Mouse (Mus musculus) liver, embryonic 11.5 days (tissue): ENCODE measurements at regions not wholly inside any gene's neighbourhood (a gene's known extent, or its start where the extent isn't known, plus 50 kb on each side); places are given as distances from the start of the nearest gene placed in this dataset.

Experiments used
- ATAC-seq: fragments of 200-750 bp; cut with Nextera tagmentation; replicated peaks from 2 replicates; pipeline ENCODE4 v1.8.0; 2017; ENCODE audit warnings: moderate number of reproducible peaks, mild to moderate bottlenecking, moderate TSS enrichment, moderate library complexity; ENCODE audit not compliant: low FRiP score
- DNase-seq: peaks from one replicate; pipeline ENCODE4 v3.0.0-alpha.2; 2017; ENCODE audit warnings: low spot score
- H3K27ac ChIP-seq: fragments of 300-500 bp; sonication (generic); 2 replicates; pipeline ENCODE4 v1.5.1; 2014; ENCODE audit warnings: mild to moderate bottlenecking, low read depth, low read length, control low read depth
- H3K27me3 ChIP-seq: fragments of 300-500 bp; sonication (generic); replicated peaks from 2 replicates; pipeline ENCODE4 v1.6.1; 2014; ENCODE audit warnings: low read length, mixed read lengths; ENCODE audit not compliant: control insufficient read depth, insufficient read depth
- H3K36me3 ChIP-seq: fragments of 300-500 bp; sonication (generic); 2 replicates; pipeline ENCODE4 v1.6.1; 2014; ENCODE audit warnings: mild to moderate bottlenecking, low read length, moderate library complexity, mixed read lengths; ENCODE audit not compliant: control insufficient read depth, insufficient read depth
- H3K4me1 ChIP-seq: fragments of 300-500 bp; sonication (generic); replicated peaks from 2 replicates; pipeline ENCODE4 v1.6.1; 2014; ENCODE audit warnings: low read length, mixed read lengths; ENCODE audit not compliant: control insufficient read depth, insufficient read depth
- H3K4me2 ChIP-seq: fragments of 300-500 bp; sonication (generic); 2 replicates; pipeline ENCODE4 v1.6.1; 2014; ENCODE audit warnings: mild to moderate bottlenecking, control low read depth, moderate library complexity
- H3K4me3 ChIP-seq: fragments of 300-500 bp; sonication (generic); 2 replicates; pipeline ENCODE4 v1.5.1; 2014; ENCODE audit warnings: low read depth, low read length, control low read depth
- H3K9ac ChIP-seq: fragments of 300-500 bp; sonication (generic); 2 replicates; pipeline ENCODE4 v1.6.1; 2014; ENCODE audit warnings: low read depth, low read length, control low read depth
- H3K9me3 ChIP-seq: fragments of 300-500 bp; sonication (generic); 2 replicates; pipeline ENCODE4 v1.6.1; 2016; ENCODE audit warnings: low read length, inconsistent platforms, mixed read lengths; ENCODE audit not compliant: control insufficient read depth
- WGBS: fragments of 180-500 bp; shearing (Covaris S2); extraction: QIAGEN DNeasy Blood & Tissue Kit; methylation state at CpG from one replicate; pipeline ENCODE4 v1.1.7; 2014; 5-methylcytosine and 5-hydroxymethylcytosine counted together

DNA sequence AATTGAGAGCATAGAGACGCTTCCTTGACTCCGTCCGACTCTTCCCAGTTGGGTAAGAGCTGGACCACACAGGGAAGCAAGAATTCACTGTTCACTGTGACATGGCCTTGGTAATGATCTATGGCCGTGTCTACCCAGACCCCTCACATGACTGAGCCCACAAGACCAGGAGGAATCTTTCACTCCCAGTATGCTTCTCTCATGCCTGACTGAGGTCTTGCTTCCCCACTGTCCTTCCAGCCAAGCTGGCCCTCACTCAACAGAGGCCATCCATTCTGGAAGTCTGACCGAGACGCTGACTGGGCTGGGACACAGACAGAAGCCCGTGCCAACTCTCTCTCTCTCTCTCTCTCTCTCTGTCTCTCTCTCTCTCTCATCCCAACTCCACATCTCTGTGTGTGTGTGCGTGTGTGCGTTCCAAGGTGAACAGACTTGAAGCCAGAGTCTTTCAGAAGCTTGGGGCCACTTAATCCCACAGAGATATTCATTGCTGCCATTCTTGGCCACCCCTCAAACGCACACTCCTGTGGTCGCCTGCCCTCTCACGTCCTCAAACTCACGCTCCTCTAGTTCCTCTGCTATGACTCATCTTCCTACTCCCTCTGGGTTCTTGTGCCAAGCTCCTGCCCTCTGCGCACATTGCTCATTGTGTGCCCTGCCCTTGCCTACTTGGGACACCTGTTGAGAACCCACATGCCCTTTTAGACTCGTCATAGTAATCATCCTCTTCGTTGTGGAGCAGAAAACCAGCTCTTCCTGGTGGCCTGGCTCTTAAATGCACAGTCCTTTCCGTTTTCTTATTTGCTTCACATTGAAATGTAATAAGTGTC, 197.2 kb upstream of the Usp25 start:
- no peaks in the 10 kb centered on the region for H3K27me3 ChIP-seq
- no peak overlapping the region for H3K4me2 ChIP-seq
- no peaks in the 10 kb centered on the region for H3K9me3 ChIP-seq
- DNase-seq (no peak), ATAC-seq (no peak)
- H3K4me1 ChIP-seq, result no peaks in the 10 kb centered on the region
- H3K9ac ChIP-seq, result no peak overlapping the region
- H3K36me3 ChIP-seq, result no peaks in the 10 kb centered on the region
- 81% methylated on average over 17 of the region's 17 CpGs for WGBS
- no peak overlapping the region for H3K4me3 ChIP-seq
- H3K27ac ChIP-seq, result no peak overlapping the region

DNA sequence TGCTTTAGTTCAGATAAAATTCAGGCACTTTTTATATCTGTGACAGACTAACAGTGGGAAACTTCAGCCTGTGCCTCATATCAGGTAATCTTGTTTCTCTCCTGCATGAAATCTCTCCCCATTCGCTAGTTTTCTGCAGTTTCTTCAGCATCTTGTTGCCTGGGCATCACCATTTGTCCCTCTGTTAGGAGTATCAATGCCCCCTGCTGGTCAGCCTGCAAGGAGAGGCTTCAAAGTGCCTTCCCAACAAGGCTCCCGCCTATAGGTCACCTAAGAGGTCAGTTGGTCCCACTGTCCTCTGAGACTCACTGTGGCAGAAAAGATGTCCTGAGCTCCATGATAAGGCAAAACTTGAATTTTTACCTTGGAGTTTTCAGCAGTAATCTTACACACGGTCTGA, 209.8 kb upstream of the Usp25 start:
- no peak overlapping the region for H3K4me2 ChIP-seq
- DNase-seq (no peak), ATAC-seq (no peak)
- no peak overlapping the region for H3K9ac ChIP-seq
- no peaks in the 10 kb centered on the region for H3K36me3 ChIP-seq
- no peak overlapping the region for H3K4me3 ChIP-seq
- no peak overlapping the region for H3K27ac ChIP-seq
- H3K27me3 ChIP-seq, result no peaks in the 10 kb centered on the region
- no peaks in the 10 kb centered on the region for H3K4me1 ChIP-seq
- H3K9me3 ChIP-seq, result no peaks in the 10 kb centered on the region
- 31% methylated on average over 3 of the region's 3 CpGs for whole genome bisulfite sequencing

DNA sequence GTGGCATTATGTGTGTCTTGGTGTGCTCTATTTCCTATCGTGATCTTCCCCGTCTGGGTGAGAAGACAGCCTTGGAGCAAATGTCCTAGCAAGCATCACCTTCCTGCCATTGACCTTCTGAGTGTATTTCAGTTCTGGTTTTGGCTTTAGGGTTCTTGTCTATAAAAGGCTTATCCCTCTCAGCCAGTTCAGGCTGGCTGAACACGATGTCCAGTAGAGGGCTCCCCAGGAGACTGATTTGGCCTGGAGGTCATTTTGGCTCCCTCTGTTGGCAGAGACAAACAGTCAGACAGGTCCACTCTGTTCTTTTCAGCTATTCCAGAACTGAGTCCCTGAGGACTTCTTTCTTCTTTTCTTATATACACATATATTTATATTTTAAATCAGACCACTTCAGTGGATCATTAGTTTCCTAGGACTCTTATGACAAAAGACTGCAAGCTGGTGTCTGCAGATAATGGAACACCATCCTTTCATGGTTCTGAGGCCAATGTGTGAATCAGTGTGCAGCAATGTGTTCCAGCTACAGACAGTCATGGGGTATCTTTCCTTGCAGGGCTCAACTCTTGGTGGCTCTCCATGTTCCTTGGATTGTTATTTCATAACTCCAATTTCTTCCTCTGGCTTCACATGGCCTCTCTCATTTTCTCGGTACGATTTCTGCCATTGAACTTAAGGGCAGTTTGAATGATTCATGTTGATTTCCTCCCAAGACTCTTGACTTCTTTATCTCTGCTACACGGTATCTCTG, 226.9 kb upstream of the Usp25 start:
- no peak overlapping the region for H3K27ac ChIP-seq
- H3K4me2 ChIP-seq, result no peak overlapping the region
- DNase-seq (no peak), ATAC-seq (no peak; the same call in 1 of the 2 replicates)
- WGBS, result 70% methylated on average over 6 of the region's 6 CpGs
- no peaks in the 10 kb centered on the region for H3K4me1 ChIP-seq
- H3K27me3 ChIP-seq, result no peaks in the 10 kb centered on the region
- H3K9ac ChIP-seq, result no peak overlapping the region
- H3K9me3 ChIP-seq, result no peaks in the 10 kb centered on the region
- no peaks in the 10 kb centered on the region for H3K36me3 ChIP-seq
- no peak overlapping the region for H3K4me3 ChIP-seq

DNA sequence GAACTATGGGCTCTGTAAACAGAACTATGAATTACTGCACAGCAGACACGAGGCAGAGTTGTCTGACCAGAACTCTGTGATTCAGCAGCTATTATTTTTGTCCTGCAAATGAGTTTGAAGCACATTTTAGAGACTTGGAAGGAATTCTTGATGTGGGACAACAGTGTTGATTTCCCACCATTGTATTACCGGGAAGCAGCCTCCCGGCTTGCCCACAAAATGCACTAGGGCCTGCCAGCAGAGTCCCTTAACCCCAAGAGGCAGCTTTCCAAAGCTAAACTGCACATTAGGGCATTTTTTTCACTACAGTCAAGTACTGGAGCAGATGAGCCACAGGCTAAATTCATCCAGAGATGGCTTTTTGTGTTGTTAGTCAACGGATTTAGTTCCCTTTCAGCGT, 230.8 kb upstream of the Usp25 start:
- H3K4me1 ChIP-seq, result no peaks in the 10 kb centered on the region
- H3K36me3 ChIP-seq, result no peaks in the 10 kb centered on the region
- H3K9me3 ChIP-seq, result no peaks in the 10 kb centered on the region
- DNase-seq (no peak), ATAC-seq (no peak)
- no peak overlapping the region for H3K9ac ChIP-seq
- no peak overlapping the region for H3K27ac ChIP-seq
- no peak overlapping the region for H3K4me3 ChIP-seq
- 83% methylated on average over 5 of the region's 5 CpGs for WGBS
- no peak overlapping the region for H3K4me2 ChIP-seq
- no peaks in the 10 kb centered on the region for H3K27me3 ChIP-seq

- DNase-seq (no peak), ATAC-seq (no peak)
- no peak overlapping the region for H3K4me3 ChIP-seq
- no peaks in the 10 kb centered on the region for H3K36me3 ChIP-seq
- no peaks in the 10 kb centered on the region for H3K27me3 ChIP-seq
- H3K9ac ChIP-seq, result no peak overlapping the region
- 72% methylated on average over 2 of the region's 2 CpGs for WGBS
- no peak overlapping the region for H3K27ac ChIP-seq
- H3K4me2 ChIP-seq, result no peak overlapping the region
- H3K9me3 ChIP-seq, result no peaks in the 10 kb centered on the region
- H3K4me1 ChIP-seq, result no peaks in the 10 kb centered on the region
These were observed 237.7 kb upstream of the Usp25 start for GRCm38 (mm10) chr16:76775790-76776189.

- H3K27me3 ChIP-seq, result no peaks in the 10 kb centered on the region
- 81% methylated on average over 8 of the region's 8 CpGs for WGBS
- H3K27ac ChIP-seq, result no peak overlapping the region
- DNase-seq (no peak), ATAC-seq (no peak)
- H3K36me3 ChIP-seq, result no peaks in the 10 kb centered on the region
- H3K4me2 ChIP-seq, result no peak overlapping the region
- no peak overlapping the region for H3K4me3 ChIP-seq
- H3K9me3 ChIP-seq, result no peaks in the 10 kb centered on the region
- H3K4me1 ChIP-seq, result no peaks in the 10 kb centered on the region
- no peak overlapping the region for H3K9ac ChIP-seq
These were observed 239.5 kb upstream of the Usp25 start for GRCm38 (mm10) chr16:76774032-76774431.

- DNase-seq, result no peak
- Histone ChIP-seq H3K4me1 (no peaks in the 10 kb centered on the region), H3K9me3 (no peaks in the 10 kb centered on the region), H3K27ac (no peak overlapping the region), H3K27me3 (no peaks in the 10 kb centered on the region), H3K9ac (no peak overlapping the region), H3K4me2 (no peak overlapping the region), H3K4me3 (no peak overlapping the region), H3K36me3 (no peaks in the 10 kb centered on the region)
- no peak for ATAC-seq
These were observed 240.0 kb upstream of the Usp25 start for GRCm38 (mm10) chr16:76773466-76773865.

DNA sequence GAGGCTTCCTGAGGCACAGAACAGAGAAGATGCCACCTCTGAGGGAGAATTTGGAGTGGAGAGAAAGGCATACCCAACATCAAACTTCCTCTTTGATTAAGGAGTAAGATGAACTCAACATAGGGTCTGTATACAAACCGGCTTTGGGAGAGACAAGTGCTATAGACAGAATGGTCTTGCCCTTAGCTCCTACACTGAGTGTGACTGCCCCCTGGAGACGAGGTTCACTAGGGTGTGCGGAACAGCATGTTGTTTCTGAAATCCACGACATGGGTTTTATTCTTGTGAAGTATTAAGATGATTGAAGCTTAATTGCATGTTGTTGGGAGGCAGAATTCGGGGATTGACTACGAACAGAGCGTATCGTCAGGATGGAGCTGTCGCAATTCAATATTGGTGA, 244.9 kb upstream of the Usp25 start:
- Histone ChIP-seq H3K36me3 (no peaks in the 10 kb centered on the region), H3K4me2 (no peak overlapping the region), H3K4me3 (no peak overlapping the region), H3K4me1 (no peaks in the 10 kb centered on the region), H3K27me3 (no peaks in the 10 kb centered on the region), H3K9ac (no peak overlapping the region), H3K9me3 (no peaks in the 10 kb centered on the region), H3K27ac (no peak overlapping the region)
- ATAC-seq (no peak; the same call in 1 of the 2 replicates), DNase-seq (no peak)
- 80% methylated on average over 9 of the region's 9 CpGs for WGBS

DNA sequence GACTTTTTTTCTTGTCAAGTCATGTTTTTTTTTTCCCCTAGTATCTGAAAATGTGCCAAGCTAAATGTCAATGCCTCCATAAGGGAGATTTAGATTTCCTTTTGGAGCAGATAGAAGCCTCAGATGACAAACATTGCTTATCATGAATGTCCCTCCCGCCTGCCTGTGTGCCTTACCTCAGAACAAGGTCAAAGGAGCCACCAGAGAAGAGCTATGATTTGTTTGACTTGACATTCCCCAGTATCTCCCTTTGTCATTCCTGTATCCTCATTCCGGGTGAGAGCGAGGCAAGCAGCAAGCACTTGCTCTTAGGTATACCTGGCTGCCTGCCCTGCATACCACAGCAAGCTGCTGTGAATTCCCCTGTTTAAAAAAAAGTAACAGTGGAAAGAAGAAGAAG, 246.9 kb upstream of the Usp25 start:
- Histone ChIP-seq H3K4me2 (no peak overlapping the region), H3K4me3 (no peak overlapping the region), H3K9me3 (no peaks in the 10 kb centered on the region), H3K4me1 (no peaks in the 10 kb centered on the region; the same call in 1 of the 2 replicates), H3K27ac (no peak overlapping the region), H3K36me3 (no peaks in the 10 kb centered on the region), H3K27me3 (no peaks in the 10 kb centered on the region), H3K9ac (no peak overlapping the region)
- 51% methylated on average over 3 of the region's 3 CpGs for WGBS
- ATAC-seq (no peak), DNase-seq (no peak)
